Mouse (Mus musculus) megakaryocyte-erythroid progenitor cell, adult 5-6 weeks (primary cell): ENCODE measurements around the gene Plek. TPM values are rescaled to one million over a fixed set of nuclear protein-coding genes. Genes with fewer than 3 reads are reported as not detected.

Source experiments
- ATAC-seq: replicated peaks from 2 replicates; pipeline ENCODE4 v1.8.0; 2016; ENCODE audit warnings: mild to moderate bottlenecking, inconsistent platforms; ENCODE audit not compliant: severe bottlenecking, poor library complexity, low FRiP score, low TSS enrichment
- total RNA-seq, 2 experiments: library from RNA; stranded (forward) in 1 of 2; stranded (reverse) in 1 of 2; fragments of 200-1000, 215-1000 nt in 1 of 2; fragments of >200 nt in 1 of 2; fragmentation: Nextera tagmentation in 1 of 2; gene quantifications; 2 replicates each; pipeline ENCODE4 v1.2.3; 2014 to 2017

The Plek gene
- total RNA-seq, 2 experiments from 2014 or later = 1.7 to 27.3 TPM

GRCm38 (mm10) chr11:16956115-16956862 is 95.9 kb downstream of the Plek start:
- ATAC-seq = no peak

GRCm38 (mm10) chr11:16951761-16952010 is 100.5 kb downstream of the Plek start:
- ATAC-seq = peak; percentile 23

- peak; percentile 96 for ATAC-seq
These were observed 101.0 kb downstream of the Plek start, which contains the start of gene Fbxo48 for GRCm38 (mm10) chr11:16950976-16951760. Fbxo48 (plus strand) TSS chr11:16951375.

GRCm38 (mm10) chr11:16950226-16950975 is 101.8 kb downstream of the Plek start:
- ATAC-seq = peak; percentile 8

GRCm38 (mm10) chr11:16948756-16949155 is 103.4 kb downstream of the Plek start:
- no peak for ATAC-seq

GRCm38 (mm10) chr11:16943016-16943415 is 109.2 kb downstream of the Plek start:
- ATAC-seq = no peak

- ATAC-seq = no peak
These were observed 110.2 kb downstream of the Plek start for GRCm38 (mm10) chr11:16941973-16942452.

- no peak for ATAC-seq
These were observed 110.9 kb downstream of the Plek start for GRCm38 (mm10) chr11:16941103-16941793.

- ATAC-seq = no peak
These were observed 116.5 kb downstream of the Plek start for GRCm38 (mm10) chr11:16935577-16936236.

- ATAC-seq = no peak
These were observed 120.0 kb downstream of the Plek start for GRCm38 (mm10) chr11:16932159-16932558.

Other genes starting within 250 kb of the Plek start
- gene Fbxo48, start 101.0 kb downstream of the Plek start, total RNA-seq (2014; fragmentation: Nextera tagmentation) = 11.2 and 17.8 TPM in 2 replicates
- gene Fbxo48, start 101.0 kb downstream of the Plek start, total RNA-seq (2017) = 10.0 and 11.0 TPM in 2 replicates
- gene Cnrip1, start 795 bp downstream of the Plek start, total RNA-seq (2014; fragmentation: Nextera tagmentation) = 0.70 and 0.92 TPM in 2 replicates
- 2.0 and 2.7 TPM in 2 replicates for gene Cnrip1, start 795 bp downstream of the Plek start, total RNA-seq (2017)
- 46.4 and 67.7 TPM in 2 replicates for gene Ppp3r1, start 106.9 kb upstream of the Plek start, total RNA-seq (2014; fragmentation: Nextera tagmentation)
- 71.9 and 84.0 TPM in 2 replicates for gene Ppp3r1, start 106.9 kb upstream of the Plek start, total RNA-seq (2017)
- gene Wdr92, start 129.7 kb upstream of the Plek start, total RNA-seq (2014; fragmentation: Nextera tagmentation) = 37.3 and 42.1 TPM in 2 replicates
- 62.6 and 67.4 TPM in 2 replicates for gene Wdr92, start 129.7 kb upstream of the Plek start, total RNA-seq (2017)
- gene Pno1, start 159.2 kb upstream of the Plek start, total RNA-seq (2014; fragmentation: Nextera tagmentation) = 74.1 and 104 TPM in 2 replicates
- gene Pno1, start 159.2 kb upstream of the Plek start, total RNA-seq (2017) = 176 and 177 TPM in 2 replicates
- 47.5 and 56.5 TPM in 2 replicates for gene C1d, start 205.2 kb upstream of the Plek start, total RNA-seq (2014; fragmentation: Nextera tagmentation)
- gene C1d, start 205.2 kb upstream of the Plek start, total RNA-seq (2017) = 55.2 and 67.6 TPM in 2 replicates